Mouse (Mus musculus): ENCODE measurements around the gene Gm10318. TPM values are rescaled to one million over a fixed set of nuclear protein-coding genes. Genes with fewer than 3 reads are reported as not detected.

The Gm10318 gene
- total RNA-seq, 1 experiment = not detected

- H3K9ac ChIP-seq (ENCODE audit: insufficient read depth, low read depth, low read length, poor library complexity, severe bottlenecking) = no peak within 1 kb of the TSS
- no peaks in the 10 kb centered on the region for H3K36me3 ChIP-seq (ENCODE audit: control insufficient read depth, insufficient read depth, low read length, poor library complexity, severe bottlenecking)
- H3K4me1 ChIP-seq (ENCODE audit: control insufficient read depth in 2 of 2, insufficient read depth in 2 of 2, low read length in 2 of 2, poor library complexity in 1 of 2) = no peaks in the 10 kb centered on the region
- H3K9me3 ChIP-seq (ENCODE audit: control insufficient read depth, insufficient read depth, low read depth, low read length) = no peaks in the 10 kb centered on the region
- DNase-seq (ENCODE audit: low read depth, low spot score) = no peak
- in situ Hi-C loops (cut with MboI; ENCODE audit: low sequenced_read_pairs in 2 of 2, unreplicated experiment in 2 of 2) = no loop called here
- TF ChIP-seq MAFK (IDR thresholded peaks at IDR 0.05; ENCODE audit: insufficient read depth, low read depth, low read length) (no peak), CHD2 (IDR thresholded peaks at IDR 0.05; ENCODE audit: low read depth, low read length) (no peak), ZC3H11A (IDR thresholded peaks at IDR 0.05; ENCODE audit: borderline replicate concordance, low read depth, low read length) (no peak), ZNF384 (IDR thresholded peaks at IDR 0.05; ENCODE audit: low read depth, low read length) (no peak), HCFC1 (IDR thresholded peaks at IDR 0.05; ENCODE audit: borderline replicate concordance, insufficient read depth, low read length) (no peak)
- H3K4me3 ChIP-seq (ENCODE audit: insufficient read depth in 1 of 2, low read depth in 1 of 2, low read length in 2 of 2, poor library complexity in 1 of 2, severe bottlenecking in 1 of 2) = no peak within 1 kb of the TSS
- no peak within 1 kb of the TSS for H3K27ac ChIP-seq (ENCODE audit: insufficient read depth, low read depth, low read length, poor library complexity, severe bottlenecking)
Measured at GRCm38 (mm10) chr10:77861675-77862074, 9.0 kb downstream of the Gm10318 start, which contains the start of gene Gm3285. Gene Gm3285, plus strand, starts transcription at chr10:77861975.

- in situ Hi-C loops (cut with MboI; ENCODE audit: low sequenced_read_pairs in 2 of 2, unreplicated experiment in 2 of 2) = no loop called here
- peak; percentile 67 for DNase-seq (ENCODE audit: low read depth, low spot score)
- no peaks in the 10 kb centered on the region for H3K36me3 ChIP-seq (ENCODE audit: control insufficient read depth, insufficient read depth, low read length, poor library complexity, severe bottlenecking)
- H3K4me1 ChIP-seq (ENCODE audit: control insufficient read depth in 2 of 2, insufficient read depth in 2 of 2, low read length in 2 of 2, poor library complexity in 1 of 2) = no peaks in the 10 kb centered on the region
- H3K27ac ChIP-seq (ENCODE audit: insufficient read depth, low read depth, low read length, poor library complexity, severe bottlenecking) = no peak overlapping the region
- H3K9me3 ChIP-seq (ENCODE audit: control insufficient read depth, insufficient read depth, low read depth, low read length) = no peaks in the 10 kb centered on the region
- TF ChIP-seq MAFK (IDR thresholded peaks at IDR 0.05; ENCODE audit: insufficient read depth, low read depth, low read length) = no peak
- TF ChIP-seq ZNF384 (IDR thresholded peaks at IDR 0.05; ENCODE audit: low read depth, low read length) = no peak
- TF ChIP-seq HCFC1 (IDR thresholded peaks at IDR 0.05; ENCODE audit: borderline replicate concordance, insufficient read depth, low read length) = no peak
- no peak overlapping the region for H3K9ac ChIP-seq (ENCODE audit: insufficient read depth, low read depth, low read length, poor library complexity, severe bottlenecking)
- no peak overlapping the region for H3K4me3 ChIP-seq (ENCODE audit: insufficient read depth in 1 of 2, low read depth in 1 of 2, low read length in 2 of 2, poor library complexity in 1 of 2, severe bottlenecking in 1 of 2)
Measured at GRCm38 (mm10) chr10:77864067-77864761, 11.6 kb downstream of the Gm10318 start.

GRCm38 (mm10) chr10:77864762-77865143 is 12.1 kb downstream of the Gm10318 start:
- Histone ChIP-seq H3K27ac (ENCODE audit: insufficient read depth, low read depth, low read length, poor library complexity, severe bottlenecking) (no peak overlapping the region), H3K4me1 (ENCODE audit: control insufficient read depth in 2 of 2, insufficient read depth in 2 of 2, low read length in 2 of 2, poor library complexity in 1 of 2) (no peaks in the 10 kb centered on the region), H3K9ac (ENCODE audit: insufficient read depth, low read depth, low read length, poor library complexity, severe bottlenecking) (no peak overlapping the region), H3K9me3 (ENCODE audit: control insufficient read depth, insufficient read depth, low read depth, low read length) (no peaks in the 10 kb centered on the region), H3K4me3 (ENCODE audit: insufficient read depth in 1 of 2, low read depth in 1 of 2, low read length in 2 of 2, poor library complexity in 1 of 2, severe bottlenecking in 1 of 2) (no peak overlapping the region), H3K36me3 (ENCODE audit: control insufficient read depth, insufficient read depth, low read length, poor library complexity, severe bottlenecking) (no peaks in the 10 kb centered on the region)
- TF ChIP-seq MAFK (IDR thresholded peaks at IDR 0.05; ENCODE audit: insufficient read depth, low read depth, low read length) (no peak), HCFC1 (IDR thresholded peaks at IDR 0.05; ENCODE audit: borderline replicate concordance, insufficient read depth, low read length) (no peak), CHD2 (IDR thresholded peaks at IDR 0.05; ENCODE audit: low read depth, low read length) (no peak), ZNF384 (IDR thresholded peaks at IDR 0.05; ENCODE audit: low read depth, low read length) (no peak), ZC3H11A (IDR thresholded peaks at IDR 0.05; ENCODE audit: borderline replicate concordance, low read depth, low read length) (no peak)
- no peak for DNase-seq (ENCODE audit: low read depth, low spot score)
- in situ Hi-C loops (cut with MboI; ENCODE audit: low sequenced_read_pairs in 2 of 2, unreplicated experiment in 2 of 2) = no loop called here

- Histone ChIP-seq H3K4me3 (ENCODE audit: insufficient read depth in 1 of 2, low read depth in 1 of 2, low read length in 2 of 2, poor library complexity in 1 of 2, severe bottlenecking in 1 of 2) (no peak overlapping the region), H3K27ac (ENCODE audit: insufficient read depth, low read depth, low read length, poor library complexity, severe bottlenecking) (no peak overlapping the region), H3K4me1 (ENCODE audit: control insufficient read depth in 2 of 2, insufficient read depth in 2 of 2, low read length in 2 of 2, poor library complexity in 1 of 2) (no peaks in the 10 kb centered on the region), H3K9me3 (ENCODE audit: control insufficient read depth, insufficient read depth, low read depth, low read length) (no peaks in the 10 kb centered on the region), H3K36me3 (ENCODE audit: control insufficient read depth, insufficient read depth, low read length, poor library complexity, severe bottlenecking) (no peaks in the 10 kb centered on the region), H3K9ac (ENCODE audit: insufficient read depth, low read depth, low read length, poor library complexity, severe bottlenecking) (no peak overlapping the region)
- no peak for TF ChIP-seq CHD2 (IDR thresholded peaks at IDR 0.05; ENCODE audit: low read depth, low read length)
- in situ Hi-C loops (cut with MboI; ENCODE audit: low sequenced_read_pairs in 2 of 2, unreplicated experiment in 2 of 2) = no loop called here
- DNase-seq (ENCODE audit: low read depth, low spot score) = no peak
Measured at GRCm38 (mm10) chr10:77867546-77867945, 14.9 kb downstream of the Gm10318 start.

- Histone ChIP-seq H3K9me3 (ENCODE audit: control insufficient read depth, insufficient read depth, low read depth, low read length) (no peaks in the 10 kb centered on the region), H3K9ac (ENCODE audit: insufficient read depth, low read depth, low read length, poor library complexity, severe bottlenecking) (no peak overlapping the region), H3K36me3 (ENCODE audit: control insufficient read depth, insufficient read depth, low read length, poor library complexity, severe bottlenecking) (no peaks in the 10 kb centered on the region), H3K4me1 (ENCODE audit: control insufficient read depth in 2 of 2, insufficient read depth in 2 of 2, low read length in 2 of 2, poor library complexity in 1 of 2) (no peaks in the 10 kb centered on the region), H3K27ac (ENCODE audit: insufficient read depth, low read depth, low read length, poor library complexity, severe bottlenecking) (no peak overlapping the region), H3K4me3 (ENCODE audit: insufficient read depth in 1 of 2, low read depth in 1 of 2, low read length in 2 of 2, poor library complexity in 1 of 2, severe bottlenecking in 1 of 2) (no peak overlapping the region)
- TF ChIP-seq ZC3H11A (IDR thresholded peaks at IDR 0.05; ENCODE audit: borderline replicate concordance, low read depth, low read length) = no peak
- TF ChIP-seq CHD2 (IDR thresholded peaks at IDR 0.05; ENCODE audit: low read depth, low read length) = no peak
- TF ChIP-seq ZNF384 (IDR thresholded peaks at IDR 0.05; ENCODE audit: low read depth, low read length) = no peak
- no peak for TF ChIP-seq MAFK (IDR thresholded peaks at IDR 0.05; ENCODE audit: insufficient read depth, low read depth, low read length)
- no peak for TF ChIP-seq HCFC1 (IDR thresholded peaks at IDR 0.05; ENCODE audit: borderline replicate concordance, insufficient read depth, low read length)
- no peak for DNase-seq (ENCODE audit: low read depth, low spot score)
- in situ Hi-C loops (cut with MboI; ENCODE audit: low sequenced_read_pairs in 2 of 2, unreplicated experiment in 2 of 2) = no loop called here
Measured at GRCm38 (mm10) chr10:77869651-77870050, 17.0 kb downstream of the Gm10318 start.

All from ES-E14 (cell line).